Comparison of ENCODE assay signal across 9 mouse cellular contexts in the genomic region with DNA sequence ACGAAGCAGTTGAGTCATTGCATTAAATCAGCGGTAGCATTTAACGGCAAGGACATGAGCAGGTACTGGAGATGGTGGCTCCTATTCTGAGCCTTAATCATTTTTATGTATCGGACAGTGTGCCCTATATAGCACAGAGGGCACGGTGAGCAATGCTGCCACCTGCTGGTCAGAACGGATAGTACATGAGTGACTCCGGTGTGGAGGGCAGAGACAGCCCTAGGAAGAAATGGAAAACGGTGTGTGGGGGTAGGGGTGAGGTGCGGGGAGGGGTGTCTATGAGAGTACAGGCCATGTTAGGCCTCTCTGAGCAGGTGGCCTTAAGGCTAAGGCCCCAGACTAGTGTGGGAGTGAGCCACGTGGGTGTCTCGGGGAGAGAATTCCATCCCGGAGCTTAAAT. TPM values are rescaled to one million over a fixed set of nuclear protein-coding genes. Genes with fewer than 3 reads are reported as not detected.
DNase-seq lines count a peak whose midpoint lies in the region; ATAC-seq lines count a peak whose summit lies in the region.
"Had no signal": no experiment of that assay in that cellular context is flagged by ENCODE, and none has a peak within 500 bp of the region (broad histone marks: within the 10 kb centered on the region; RNA-seq: fewer than 3 reads in every experiment).

No protein-coding gene starts in this region.

- H3K9me3 ChIP-seq in hindbrain, embryonic 10.5 days, result peaks cover 9% of the 10 kb centered on the region; the same call in 1 of the 2 replicates
- H3K9me3 ChIP-seq: limb, embryonic 15.5 days had no signal

- H3K4me3 ChIP-seq in hindbrain, embryonic 10.5 days, result no peak overlapping the region
- H3K4me3 ChIP-seq: limb, embryonic 15.5 days had no signal

- peak; percentile 74 for ATAC-seq in erythroblast, adult 5-6 weeks (replicated peaks; ENCODE audit: low FRiP score, poor library complexity, severe bottlenecking)
- ATAC-seq in megakaryocyte progenitor cell, adult 5-6 weeks (replicated peaks; ENCODE audit: poor library complexity), result peak; percentile 91

- DNase-seq in gastrocnemius, adult 18-20 months (ENCODE audit: low spot score), result peak; percentile 65
- DNase-seq in gastrocnemius, adult 8-10 months (ENCODE audit: low spot score in 2 of 2), result no peak
- peak; percentile 60 for DNase-seq in c-Kit-negative CD71-positive TER-119-positive erythroid progenitor cells, embryonic 14.5 days (ENCODE audit: low read depth, low spot score)
- DNase-seq in hindbrain, embryonic 10.5 days (ENCODE audit: low spot score), result peak; percentile 77
- peak; percentile 60 to 85 for DNase-seq in layer of hippocampus, postnatal 25 days (ENCODE audit: extremely low spot score in 1 of 2, low spot score in 1 of 2)
- peak; percentile 62 for DNase-seq in spleen, adult 12 weeks (ENCODE audit: low spot score)

- 29% methylated on average over 12 of the region's 12 CpGs for WGBS in hindbrain, embryonic 10.5 days

- no peak overlapping the region for H3K27ac ChIP-seq in hindbrain, embryonic 10.5 days
- H3K27ac ChIP-seq: limb, embryonic 15.5 days had no signal

- peaks cover 2% of the 10 kb centered on the region; the same call in 1 of the 2 replicates for H3K4me1 ChIP-seq in hindbrain, embryonic 10.5 days (replicated peaks)
- H3K4me1 ChIP-seq: limb, embryonic 15.5 days had no signal

- H3K36me3 ChIP-seq in hindbrain, embryonic 10.5 days, result peaks cover 20% of the 10 kb centered on the region

- H3K27me3 ChIP-seq in hindbrain, embryonic 10.5 days (ENCODE audit: insufficient read depth, poor library complexity, severe bottlenecking), result no peaks in the 10 kb centered on the region
- H3K27me3 ChIP-seq: limb, embryonic 15.5 days had no signal

RNA-seq across cellular contexts. Expression of gene Stx2, which starts 26.8 kb away (rescaled TPM):
- 1 to 10 TPM; 4.5 to 6.6 TPM for total RNA-seq in gastrocnemius, adult 18-20 months (2021)
- total RNA-seq in gastrocnemius, adult 8-10 months (2022), result 1 to 10 TPM; 3.0 to 6.3 (median 5.8) TPM
- 48.0 and 57.3 TPM in 2 replicates for total RNA-seq in erythroblast, adult 5-6 weeks (2015; ENCODE audit: low replicate concordance)
- total RNA-seq in erythroblast, adult 5-6 weeks (2017; ENCODE audit: low replicate concordance), result 160 and 298 TPM in 2 replicates
- polyA plus RNA-seq in hindbrain, embryonic 10.5 days (2016; fragmentation: Nextera tagmentation; extraction: Ambion mirVana), result 25.9 and 26.7 TPM in 2 replicates
- total RNA-seq in layer of hippocampus, postnatal 25 days (2021), result 10 to 100 TPM; 24.0 to 34.7 TPM
- 12.6 and 19.4 TPM in 2 replicates for total RNA-seq in megakaryocyte progenitor cell, adult 5-6 weeks (2015)
- 24.3 and 26.0 TPM in 2 replicates for total RNA-seq in megakaryocyte progenitor cell, adult 5-6 weeks (2017)

RNA-seq across cellular contexts. Expression of gene Rimbp2, which starts 28.3 kb away (rescaled TPM):
- not detected for total RNA-seq in gastrocnemius, adult 18-20 months (2021)
- under 1 TPM in 1 of 4 experiments, not detected in 3; 0.12 TPM for total RNA-seq in gastrocnemius, adult 8-10 months (2022)
- not detected in 2 replicates for total RNA-seq in erythroblast, adult 5-6 weeks (2015; ENCODE audit: low replicate concordance)
- total RNA-seq in erythroblast, adult 5-6 weeks (2017; ENCODE audit: low replicate concordance), result not detected in 2 replicates
- polyA plus RNA-seq in hindbrain, embryonic 10.5 days (2016; fragmentation: Nextera tagmentation; extraction: Ambion mirVana), result 0.98 and 1.3 TPM in 2 replicates
- 100 to 1,000 TPM; 118 to 159 TPM for total RNA-seq in layer of hippocampus, postnatal 25 days (2021)
- total RNA-seq in megakaryocyte progenitor cell, adult 5-6 weeks (2015), result not detected in 2 replicates
- not detected in 2 replicates for total RNA-seq in megakaryocyte progenitor cell, adult 5-6 weeks (2017)

RNA-seq across cellular contexts. Expression of gene Ran, which starts 38.3 kb away (rescaled TPM):
- total RNA-seq in gastrocnemius, adult 18-20 months (2021), result 10 to 100 TPM; 68.9 to 83.3 TPM
- 10 to 100 TPM; 78.9 to 95.9 (median 82.7) TPM for total RNA-seq in gastrocnemius, adult 8-10 months (2022)
- 125 and 151 TPM in 2 replicates for total RNA-seq in erythroblast, adult 5-6 weeks (2015; ENCODE audit: low replicate concordance)
- total RNA-seq in erythroblast, adult 5-6 weeks (2017; ENCODE audit: low replicate concordance), result 77.9 and 87.8 TPM in 2 replicates
- 886 and 980 TPM in 2 replicates for polyA plus RNA-seq in hindbrain, embryonic 10.5 days (2016; fragmentation: Nextera tagmentation; extraction: Ambion mirVana)
- 100 to 1,000 TPM; 141 to 171 TPM for total RNA-seq in layer of hippocampus, postnatal 25 days (2021)
- total RNA-seq in megakaryocyte progenitor cell, adult 5-6 weeks (2015), result 583 and 587 TPM in 2 replicates
- total RNA-seq in megakaryocyte progenitor cell, adult 5-6 weeks (2017), result 525 and 594 TPM in 2 replicates

Comparison
In these comparisons a context has a peak if more than half of its experiments do, and no peak if none do; other contexts are left out.
1. DNase-seq: peak in gastrocnemius, adult 18-20 months (single experiment), c-Kit-negative CD71-positive TER-119-positive erythroid progenitor cells, embryonic 14.5 days (single experiment), hindbrain, embryonic 10.5 days (single experiment), layer of hippocampus, postnatal 25 days (2 of 2) and spleen, adult 12 weeks (single experiment); none in gastrocnemius, adult 8-10 months (0 of 2).
2. RNA of gene Rimbp2, which starts 28.3 kb away (total RNA-seq): 118 to 159 TPM in layer of hippocampus, postnatal 25 days; not detected in gastrocnemius, adult 18-20 months, 0.12 TPM in gastrocnemius, adult 8-10 months, not detected in erythroblast, adult 5-6 weeks and not detected in megakaryocyte progenitor cell, adult 5-6 weeks; every median in the first group is over 10 times any median in the second.